Mouse (Mus musculus): Measurements from ENCODE around the gene Micall1. TPM values are rescaled to one million over a fixed set of nuclear protein-coding genes. Genes with fewer than 3 reads are reported as not detected.

Micall1 gene
- polyA plus RNA-seq, 1 experiment = 63.5 TPM

DNA sequence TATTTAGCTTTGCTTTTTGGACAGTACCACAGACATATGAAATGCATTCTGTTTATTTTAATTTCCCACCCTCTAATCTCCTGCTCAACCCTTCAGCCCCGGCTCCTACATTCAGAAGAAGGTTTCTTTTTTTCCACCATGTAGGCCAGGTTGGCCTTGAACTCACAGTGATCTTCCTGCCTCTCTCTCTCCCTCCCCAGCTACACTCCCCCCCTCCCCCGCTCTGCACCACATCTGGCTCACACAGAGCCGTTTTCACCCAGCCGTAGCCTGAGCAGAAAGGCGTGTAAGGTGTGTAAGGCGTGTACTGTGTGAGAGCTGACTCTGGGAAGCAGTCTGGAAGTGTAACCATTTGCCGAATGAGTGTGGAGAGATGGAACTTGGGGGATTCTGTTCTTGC, 20.6 kb downstream of the Micall1 start:
- DNase-seq (ENCODE audit: low spot score) = no peak

- DNase-seq (ENCODE audit: low spot score) = no peak
These were observed 22.1 kb downstream of the Micall1 start for GRCm38 (mm10) chr15:79130782-79131181.

DNA sequence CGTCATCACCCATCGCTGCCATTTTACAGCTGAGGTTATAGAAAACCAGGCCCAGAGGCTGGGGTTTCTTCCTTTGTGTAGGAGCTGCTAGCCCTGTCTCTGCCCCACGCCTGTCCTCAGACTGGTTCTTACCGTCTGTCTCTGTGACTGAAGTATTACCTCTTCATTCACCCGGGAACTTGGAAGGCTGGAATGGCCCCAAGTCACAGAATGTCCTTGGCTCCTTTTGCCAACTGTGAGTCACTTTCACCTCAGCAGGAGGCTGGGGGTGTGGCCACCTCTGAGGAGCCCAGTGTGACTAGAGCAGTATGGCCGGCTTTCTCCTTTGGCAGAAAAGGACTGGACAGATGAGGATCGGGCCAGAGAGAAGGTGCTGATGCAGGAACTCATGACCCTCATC, 22.7 kb downstream of the Micall1 start:
- DNase-seq (ENCODE audit: low spot score) = no peak

DNA sequence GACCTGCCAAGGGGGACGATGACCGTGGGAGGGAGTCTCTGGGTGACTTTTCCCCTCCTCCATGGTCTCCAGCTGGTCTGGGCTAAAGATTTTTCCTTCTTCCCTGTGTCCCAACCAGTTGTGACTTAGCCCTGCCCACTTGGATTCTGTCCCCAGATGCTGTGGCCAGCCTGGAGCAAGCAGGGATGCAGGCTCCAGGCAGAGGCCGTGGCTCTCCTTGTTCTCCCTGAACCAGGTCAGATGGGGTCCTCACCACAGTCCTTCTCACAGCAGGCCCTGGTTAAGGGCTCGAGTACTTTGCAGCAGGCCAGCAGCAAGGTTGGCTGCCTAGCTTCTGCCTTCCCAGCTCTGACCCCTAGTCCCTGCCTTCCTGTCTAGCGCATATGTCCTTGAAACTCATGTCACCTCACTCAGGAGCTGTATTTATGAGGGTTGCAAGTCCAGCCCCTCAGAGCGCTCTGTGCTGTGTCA, 24.5 kb downstream of the Micall1 start:
- DNase-seq (ENCODE audit: low spot score) = no peak

DNA sequence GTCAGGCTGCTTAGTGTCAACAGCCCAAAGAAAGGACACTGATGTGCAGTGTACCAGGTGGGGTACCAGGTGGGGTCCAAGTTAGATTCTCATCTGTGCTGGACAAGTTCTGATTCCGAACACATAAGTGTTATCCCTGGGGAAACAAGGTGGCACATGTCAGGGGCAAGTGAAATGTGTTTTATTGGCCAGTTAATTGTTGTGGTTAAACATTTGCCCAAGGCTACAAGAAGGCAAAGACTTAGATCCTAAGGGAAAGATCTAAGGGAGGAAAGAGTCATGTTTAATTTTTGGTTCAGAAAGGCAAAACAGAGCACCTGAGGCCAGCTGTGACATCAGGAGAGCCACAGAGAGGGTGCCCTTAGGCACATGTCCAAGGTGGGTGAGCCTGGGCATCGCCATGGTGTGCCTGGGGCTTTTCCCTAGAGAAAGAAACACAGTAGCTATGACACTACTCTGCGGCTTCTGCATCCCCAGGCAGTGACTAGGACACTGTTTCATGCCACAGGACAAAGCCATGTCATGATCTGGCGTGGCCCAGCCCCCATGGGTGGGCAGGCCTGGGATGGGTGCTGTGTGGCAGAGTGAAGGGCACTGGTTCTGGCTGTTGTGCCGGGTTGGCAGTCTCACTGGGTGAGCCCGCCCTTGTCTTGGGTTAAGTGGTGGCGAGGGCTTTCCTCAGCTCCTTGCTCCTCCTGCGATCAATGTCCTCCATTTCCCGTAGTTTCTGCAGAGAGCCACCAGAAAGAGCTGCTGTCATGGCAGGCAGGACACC, 26.0 kb downstream of the Micall1 start:
- DNase-seq (ENCODE audit: low spot score) = no peak

DNA sequence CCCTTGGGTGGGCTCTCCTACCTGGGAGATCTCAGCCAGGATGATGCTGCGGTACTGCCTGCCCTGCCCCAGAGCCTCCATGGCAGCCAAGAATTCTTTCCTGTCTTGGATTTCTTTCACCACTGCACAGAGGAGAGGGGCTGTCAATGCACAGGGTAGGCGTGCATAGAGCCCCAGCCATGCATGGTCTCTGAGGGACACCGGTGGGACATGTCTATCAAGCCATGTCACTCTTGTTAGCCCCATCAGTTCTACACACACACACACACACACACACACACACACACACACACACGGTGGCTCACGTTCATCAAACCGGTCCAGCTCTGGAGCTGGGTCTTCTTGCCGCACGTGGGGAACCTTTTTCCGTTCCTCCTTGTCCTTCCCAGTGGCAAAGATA, 26.6 kb downstream of the Micall1 start:
- no peak for DNase-seq (ENCODE audit: low spot score)

GRCm38 (mm10) chr15:79135783-79136575, 27.3 kb downstream of the Micall1 start:
- DNase-seq (ENCODE audit: low spot score) = no peak

- no peak for DNase-seq (ENCODE audit: low spot score)
These were observed 30.9 kb downstream of the Micall1 start for GRCm38 (mm10) chr15:79139640-79140039.

DNA sequence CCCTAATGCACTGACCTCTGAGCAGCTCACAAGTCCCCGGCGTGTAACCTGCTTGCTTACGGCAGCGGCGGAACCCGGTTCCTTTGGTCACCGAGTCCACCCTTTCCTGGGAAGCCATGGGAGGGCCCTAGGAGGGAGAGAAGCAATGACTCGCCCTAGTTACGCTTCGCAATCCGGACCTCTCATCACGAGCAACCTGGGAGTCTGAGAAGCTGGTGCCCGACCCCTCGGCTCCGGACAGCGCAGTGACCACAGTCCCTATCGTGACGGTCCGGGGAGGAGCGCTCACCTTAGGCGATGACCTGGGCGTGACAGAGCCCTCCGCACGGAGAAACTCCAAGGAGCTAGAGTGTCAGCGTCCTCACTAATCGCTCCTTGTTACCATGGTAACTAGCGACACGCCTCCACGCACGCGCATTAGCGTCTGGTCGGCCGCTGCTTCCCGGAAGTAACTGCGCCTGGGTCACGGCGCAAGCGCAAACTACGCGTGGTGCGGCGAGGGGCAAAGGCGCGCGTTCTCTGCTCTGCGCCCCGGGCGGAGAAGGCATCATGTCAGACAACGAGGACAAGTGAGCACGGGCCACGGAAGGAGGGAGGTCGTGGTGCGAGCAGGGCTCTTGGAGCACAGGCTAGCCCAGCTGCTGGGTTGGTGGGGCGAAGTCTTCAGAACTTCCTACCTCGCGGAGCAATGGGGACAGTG, 32.3 kb downstream of the Micall1 start, which contains the start of the genes Polr2f and 1700088E04Rik:
TSS of gene Polr2f (plus strand) at position 144 of the 700 bp plus-strand sequence.
TSS of gene 1700088E04Rik (minus strand) at position 388 of the 700 bp plus-strand sequence.
- DNase-seq (ENCODE audit: low spot score) = peak; percentile 87

DNA sequence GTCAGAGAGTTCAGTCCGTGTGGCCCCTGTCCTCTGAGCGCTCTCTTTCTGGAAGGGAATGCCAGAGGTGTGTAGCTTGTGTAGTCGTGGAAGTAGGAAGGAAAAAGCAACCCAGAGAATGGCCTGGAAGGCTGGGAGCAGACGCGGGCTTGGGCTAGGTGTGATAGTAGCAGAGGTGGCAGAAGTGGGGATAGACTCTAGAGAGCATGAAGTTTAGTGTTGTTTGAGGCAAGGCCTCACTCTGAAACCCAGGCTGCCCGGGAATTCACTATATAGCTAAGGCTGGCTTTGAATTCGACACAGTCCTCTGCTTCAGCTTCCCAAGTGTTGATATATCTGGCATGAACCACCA, 32.8 kb downstream of the Micall1 start:
- DNase-seq (ENCODE audit: low spot score) = no peak

- DNase-seq (ENCODE audit: low spot score) = no peak
These were observed 34.6 kb downstream of the Micall1 start for GRCm38 (mm10) chr15:79143316-79143715.

- DNase-seq (ENCODE audit: low spot score) = no peak
These were observed 35.3 kb downstream of the Micall1 start for GRCm38 (mm10) chr15:79144021-79144420.

DNA sequence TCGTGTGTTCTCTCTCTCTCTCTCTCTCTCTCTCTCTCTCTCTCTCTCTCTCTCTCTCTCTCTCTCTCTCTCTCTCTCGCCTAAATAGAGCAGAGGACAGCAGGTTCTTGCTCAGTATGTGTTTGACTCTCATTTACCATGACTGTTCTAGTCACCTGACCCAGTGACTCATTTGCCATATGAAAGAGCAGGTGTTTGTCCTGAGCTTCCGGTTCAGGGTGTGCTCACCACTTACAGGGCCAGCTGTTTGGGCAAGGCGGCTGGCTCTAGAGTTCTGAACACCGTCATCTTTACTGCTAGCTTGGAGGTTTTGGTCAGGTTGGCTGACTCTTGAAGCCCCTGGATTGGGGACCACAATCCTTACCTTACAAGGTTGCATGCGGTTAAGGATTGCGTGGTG, 36.8 kb downstream of the Micall1 start:
- no peak for DNase-seq (ENCODE audit: low spot score)

- DNase-seq (ENCODE audit: low spot score) = peak; percentile 72
These were observed 39.8 kb downstream of the Micall1 start for GRCm38 (mm10) chr15:79148533-79148932.

DNA sequence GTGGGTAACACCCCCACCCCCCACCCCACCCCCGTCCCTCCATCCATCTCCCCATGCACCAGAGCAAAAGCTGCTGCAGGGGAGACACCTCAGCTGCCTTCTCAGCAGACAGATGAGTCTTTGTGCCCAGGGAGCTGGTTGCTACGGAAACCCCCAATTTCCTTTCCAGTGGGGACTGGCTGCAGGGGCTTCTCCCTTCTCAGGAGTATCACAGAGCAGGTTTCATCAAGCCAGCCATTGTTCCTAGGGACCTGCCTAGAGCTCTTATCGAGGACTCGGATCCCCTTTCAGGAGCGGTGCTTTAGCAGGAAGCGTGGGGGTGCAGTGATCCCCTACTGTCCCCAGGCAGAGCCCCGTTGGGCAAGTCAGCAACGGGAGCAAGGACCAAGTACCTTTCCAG, 43.2 kb downstream of the Micall1 start:
- no peak for DNase-seq (ENCODE audit: low spot score)

DNA sequence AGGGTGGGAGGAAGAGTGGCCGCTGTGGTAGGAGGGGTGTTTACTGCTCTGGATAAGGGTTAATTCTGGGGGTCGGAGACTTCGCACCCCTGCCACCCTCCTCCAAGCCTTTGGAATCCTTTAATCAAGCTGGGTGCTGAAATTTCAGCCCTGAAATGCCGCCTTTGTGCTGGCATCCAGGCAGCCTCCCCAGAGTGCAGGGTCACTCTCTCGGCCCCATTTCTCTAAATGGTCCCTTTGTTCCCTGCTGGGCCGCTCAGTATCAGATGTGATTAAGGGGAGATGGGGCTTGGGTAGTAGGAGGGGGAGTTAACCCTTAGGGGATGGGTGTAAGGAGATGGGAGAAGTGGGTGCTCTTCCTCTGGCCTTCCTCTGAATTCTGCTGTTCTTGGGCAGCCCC, 44.0 kb downstream of the Micall1 start:
- DNase-seq (ENCODE audit: low spot score) = no peak

- DNase-seq (ENCODE audit: low spot score) = no peak
These were observed 46.9 kb downstream of the Micall1 start for GRCm38 (mm10) chr15:79155572-79155971.

DNA sequence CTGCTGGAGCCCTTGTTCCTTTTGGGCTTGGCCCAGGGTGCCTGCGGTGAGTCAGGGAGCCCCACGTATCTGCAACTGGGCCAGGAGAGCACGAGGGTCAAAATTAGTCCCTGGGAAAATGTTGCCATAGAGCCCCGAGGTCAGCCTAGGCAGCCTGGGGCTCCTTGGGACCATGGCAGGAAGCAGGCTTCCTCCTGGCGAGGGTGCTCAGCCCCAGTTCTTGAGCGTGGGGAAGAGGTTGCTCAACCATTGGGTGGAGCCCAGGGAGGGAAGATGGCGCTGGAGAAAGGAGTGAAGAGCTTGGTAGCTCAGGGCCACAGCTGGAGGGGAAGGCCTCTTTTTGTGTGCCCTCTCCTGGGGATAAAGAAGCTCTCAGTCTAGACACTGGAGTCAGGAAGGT, 53.6 kb downstream of the Micall1 start:
- DNase-seq (ENCODE audit: low spot score) = no peak

DNA sequence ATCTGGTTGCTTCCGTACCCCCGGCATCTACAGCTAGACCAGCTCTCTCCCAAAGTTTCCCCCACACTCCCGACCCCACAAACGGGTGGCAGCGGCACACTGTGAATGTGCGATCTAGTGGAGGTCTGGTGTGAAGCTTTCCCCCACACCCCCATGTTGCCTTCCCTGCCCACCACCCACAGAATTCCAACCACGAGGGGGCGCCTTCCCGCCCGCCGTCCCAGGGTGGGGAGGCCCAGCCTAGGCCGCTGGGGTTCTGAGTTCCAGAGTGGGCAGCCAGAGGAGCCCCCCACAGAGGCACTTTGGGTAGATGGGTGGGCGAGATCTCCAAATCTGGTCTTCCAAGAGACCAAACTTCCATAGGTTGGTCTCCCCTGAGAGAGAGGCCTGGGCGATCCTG, 54.1 kb downstream of the Micall1 start:
- no peak for DNase-seq (ENCODE audit: low spot score)

GRCm38 (mm10) chr15:79164251-79164650, 55.6 kb downstream of the Micall1 start:
- DNase-seq (ENCODE audit: low spot score) = no peak

DNA sequence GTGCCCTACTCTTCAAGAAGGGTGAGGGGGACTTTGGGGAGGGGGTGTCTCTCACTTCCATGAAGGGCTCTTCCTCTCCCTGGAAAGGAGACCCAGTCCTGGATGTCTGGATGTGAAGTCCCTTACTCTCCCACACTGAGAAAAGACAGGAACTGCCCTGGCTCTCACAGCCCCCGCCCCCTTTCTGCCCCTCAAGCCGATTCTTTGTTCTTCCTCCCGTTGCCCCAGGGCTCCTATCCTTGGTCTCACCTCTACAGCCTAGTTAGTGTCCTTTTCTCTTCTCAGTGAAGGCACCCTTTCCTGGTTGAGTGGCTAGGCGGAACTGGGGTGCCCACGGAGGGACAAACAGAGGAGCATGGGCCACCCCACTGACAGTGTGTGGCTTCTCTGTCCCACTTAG, 56.4 kb downstream of the Micall1 start, which contains the start of gene Sox10:
TSS of gene Sox10 (minus strand) at position 101 of the 400 bp plus-strand sequence.
- DNase-seq (ENCODE audit: low spot score) = no peak

DNA sequence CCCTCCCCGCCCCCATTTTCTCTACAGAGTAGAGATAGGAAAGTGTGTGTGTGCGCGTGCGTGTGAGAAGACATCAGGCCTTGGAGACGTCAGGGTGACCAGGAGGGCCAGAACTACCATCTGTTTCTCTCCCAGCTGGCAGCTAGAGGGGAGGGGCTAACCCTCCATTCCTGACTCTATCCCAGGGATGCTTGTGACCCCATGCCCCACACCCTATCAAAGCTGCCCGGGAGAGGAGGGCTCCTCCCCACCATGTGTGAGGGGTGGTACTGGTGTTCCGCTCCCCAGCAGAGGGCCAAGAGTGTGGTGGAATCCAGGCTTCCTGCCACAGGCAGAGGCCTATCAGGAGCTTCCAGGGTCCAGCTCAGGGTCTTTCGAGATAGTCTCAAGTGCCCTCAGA, 58.0 kb downstream of the Micall1 start:
- no peak for DNase-seq (ENCODE audit: low spot score)

Data from urinary bladder, adult 2 months (tissue).